Mouse (Mus musculus) left cerebral cortex, postnatal 25 days (tissue): ENCODE measurements around the gene Gm21060. TPM values are rescaled to one million over a fixed set of nuclear protein-coding genes. Genes with fewer than 3 reads are reported as not detected.
"Not testable (repeated sequence)": the region's sequence is repeated elsewhere in the genome, so short reads cannot be mapped to it uniquely, and the experiment has no call there.

Experiments used
- DNase-seq, 2 experiments: peaks; one replicate each; pipeline ENCODE4 v3.0.0; 2022; ENCODE audit warnings: low spot score in 2 of 2, mixed read lengths in 1 of 2
- intact Hi-C: fragments of 180-260 bp; cut with DNase I; formaldehyde crosslinking; loops from one replicate; pipeline ENCODE4 v1.15.1; 2025
- total RNA-seq, 2 experiments: library from RNA; stranded (reverse); gene quantifications; 2 replicates each; pipeline ENCODE4 v1.2.3; 2021

Gene Gm21060
- not detected for total RNA-seq

DNA sequence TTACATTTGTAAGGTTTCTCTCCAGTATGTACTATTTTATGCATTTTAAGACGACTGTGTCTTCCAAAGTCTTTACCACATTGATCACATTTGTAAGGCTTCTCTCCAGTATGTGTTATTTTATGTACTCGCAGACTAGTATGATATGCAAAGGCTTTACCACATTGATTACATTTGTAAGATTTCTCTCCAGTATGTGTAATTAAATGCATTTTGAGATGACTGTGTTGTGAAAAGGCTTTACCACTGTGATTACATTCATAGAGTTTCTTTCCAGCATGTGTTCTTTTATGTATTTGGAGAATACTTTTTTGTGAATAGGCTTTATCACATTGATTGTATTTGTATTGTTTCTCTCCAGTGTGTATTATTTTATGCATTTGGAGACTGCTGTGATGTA is at the start of gene Gm21060:
Gene Gm21060 (minus strand): TSS at position 101 of the 400 bp plus-strand sequence.
- no peak for DNase-seq
- intact Hi-C loops, result no loop called here

DNA sequence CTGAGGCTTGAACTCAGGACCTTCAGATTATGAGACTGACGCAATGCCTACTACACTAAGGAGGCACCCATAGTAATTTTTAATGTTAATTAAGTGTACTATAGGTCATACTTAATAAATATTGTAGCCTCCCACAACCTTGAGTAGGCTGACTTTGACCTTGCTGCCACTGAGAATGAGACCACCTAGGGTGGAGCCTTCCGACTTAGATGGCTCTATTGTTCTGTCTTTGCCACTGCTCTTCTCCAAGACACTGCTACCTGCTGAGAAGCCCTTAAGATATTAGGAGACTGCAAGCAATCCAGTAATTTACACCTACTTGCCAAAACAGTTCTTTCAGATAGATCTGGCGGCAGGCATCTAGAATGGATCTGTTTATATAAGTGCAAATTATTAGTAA is 24.0 kb upstream of the Gm21060 start:
- DNase-seq, intact Hi-C loops: not testable (repeated sequence)

DNA sequence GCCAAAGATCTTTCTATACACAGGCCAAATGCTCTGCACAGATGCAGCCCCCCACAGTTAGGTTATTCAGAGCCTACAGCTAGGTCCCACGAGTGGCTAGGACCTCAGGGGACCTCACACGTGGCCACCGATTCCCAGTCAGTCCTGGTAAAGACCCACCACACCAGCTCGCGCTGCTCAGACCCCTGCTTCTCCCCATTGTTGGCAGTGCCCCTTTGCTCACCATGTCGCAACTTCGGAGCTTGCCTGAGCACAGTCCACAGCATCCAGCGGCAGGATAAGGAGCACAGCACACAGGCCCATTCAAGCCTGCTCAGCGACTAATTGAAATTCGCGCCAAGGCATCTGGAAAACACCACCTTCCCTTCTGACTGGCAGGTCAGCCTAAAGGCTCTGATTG is 16.3 kb upstream of the Gm21060 start:
- DNase-seq, intact Hi-C loops: not testable (repeated sequence)

DNA sequence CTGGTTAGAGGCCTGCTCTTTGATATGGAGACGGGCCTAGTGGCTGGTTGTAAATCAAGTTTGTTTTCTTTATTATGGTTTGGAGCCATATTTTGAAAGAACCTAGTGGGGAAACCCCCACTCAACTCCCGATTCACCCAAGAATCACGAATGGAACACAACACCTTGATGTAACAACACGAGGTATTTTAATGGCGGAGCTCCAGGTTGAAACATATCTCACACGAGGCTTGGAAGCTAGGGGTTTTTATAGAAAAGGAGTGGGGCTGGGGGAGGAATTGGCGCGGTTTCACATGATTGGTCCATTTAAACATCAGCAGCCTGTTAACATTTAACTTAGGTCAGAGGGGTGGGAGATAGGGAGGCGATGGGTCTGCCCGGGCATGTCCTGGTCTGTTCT is 15.5 kb upstream of the Gm21060 start:
- intact Hi-C loops, result not testable (repeated sequence)

DNA sequence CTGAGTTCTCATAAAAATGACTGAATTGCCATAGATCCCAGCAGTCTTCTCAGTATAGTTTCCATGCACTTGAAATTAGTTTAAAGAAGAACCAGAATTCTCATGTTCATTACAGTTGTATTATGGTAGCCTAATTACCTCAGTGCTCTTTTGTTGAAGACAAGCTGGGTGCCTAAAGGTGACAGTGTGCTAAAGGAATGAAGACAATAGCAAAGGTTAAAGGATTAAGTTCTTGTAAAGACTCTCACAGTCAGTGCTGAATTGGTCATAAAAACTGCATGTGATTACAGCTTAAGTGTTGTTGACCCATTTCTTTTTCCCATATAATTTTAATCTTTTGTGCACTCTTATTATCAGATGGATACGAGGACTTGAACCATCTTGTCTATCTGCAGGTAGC is 11.2 kb upstream of the Gm21060 start:
- intact Hi-C loops, DNase-seq: not testable (repeated sequence)

More for the DNA sequence above, 15.5 kb upstream of the Gm21060 start:
- not testable (repeated sequence) for DNase-seq

DNA sequence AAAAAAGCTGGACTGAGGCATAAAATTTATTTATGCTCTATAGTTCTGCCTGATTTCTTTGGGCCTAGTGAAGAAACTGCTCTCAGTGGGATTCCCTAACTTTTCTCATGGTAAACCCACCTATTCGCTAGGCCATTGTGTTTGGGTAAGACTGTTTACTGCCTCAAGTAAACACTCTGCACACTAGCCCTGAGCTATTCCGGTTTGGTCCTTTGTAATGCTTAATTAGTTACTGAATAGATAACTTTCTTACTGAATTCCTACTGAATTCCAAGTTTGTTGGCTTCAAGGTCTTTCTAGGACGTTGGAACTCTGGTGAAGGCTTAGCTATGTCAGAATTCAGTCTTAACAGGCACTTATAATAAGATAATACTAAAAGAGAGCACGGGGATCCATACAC is 11.8 kb downstream of the Gm21060 start:
- intact Hi-C loops, result not testable (repeated sequence)

DNA sequence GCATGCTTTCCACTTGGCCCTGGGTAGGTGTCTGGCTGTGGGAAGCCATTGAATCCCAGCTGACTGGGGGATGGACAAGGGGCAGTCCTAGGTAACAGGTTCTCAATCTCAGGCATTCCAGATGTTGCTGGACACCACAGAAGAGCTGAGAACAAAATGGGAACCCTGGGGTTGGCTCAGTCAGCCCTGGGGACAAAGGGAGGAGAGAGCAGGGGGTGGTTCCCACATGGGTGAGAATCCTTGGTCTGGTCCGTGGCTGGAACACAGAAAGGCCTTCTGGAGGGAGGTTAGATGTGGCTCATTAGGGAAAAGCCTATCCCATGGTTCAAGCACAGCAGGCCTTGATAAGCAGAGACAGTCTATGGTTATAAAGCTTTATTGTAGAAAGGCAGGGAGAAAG is 13.3 kb downstream of the Gm21060 start:
- intact Hi-C loops, result no loop called here
- no peak for DNase-seq

More for the DNA sequence above, 11.8 kb downstream of the Gm21060 start:
- DNase-seq, result not testable (repeated sequence)

DNA sequence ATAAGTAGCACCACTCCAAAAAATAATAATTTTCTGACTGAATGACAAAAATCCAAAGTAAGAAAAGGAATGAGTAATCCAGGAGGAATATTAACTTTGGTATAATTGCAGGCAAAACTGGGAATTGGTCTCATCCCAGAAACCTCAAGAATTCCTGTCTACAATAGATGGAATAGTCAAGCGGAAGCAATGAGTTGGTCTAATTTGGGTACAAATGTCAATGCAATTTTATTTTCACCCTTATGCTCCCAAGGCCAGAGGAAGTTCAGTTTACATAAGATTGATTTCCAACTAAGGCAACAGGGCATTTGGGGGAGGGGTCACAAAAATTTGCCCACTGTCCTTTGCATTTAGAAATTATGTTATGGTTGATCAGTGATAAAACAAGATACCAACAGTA is 21.4 kb downstream of the Gm21060 start:
- intact Hi-C loops, result no loop called here
- DNase-seq, result no peak

DNA sequence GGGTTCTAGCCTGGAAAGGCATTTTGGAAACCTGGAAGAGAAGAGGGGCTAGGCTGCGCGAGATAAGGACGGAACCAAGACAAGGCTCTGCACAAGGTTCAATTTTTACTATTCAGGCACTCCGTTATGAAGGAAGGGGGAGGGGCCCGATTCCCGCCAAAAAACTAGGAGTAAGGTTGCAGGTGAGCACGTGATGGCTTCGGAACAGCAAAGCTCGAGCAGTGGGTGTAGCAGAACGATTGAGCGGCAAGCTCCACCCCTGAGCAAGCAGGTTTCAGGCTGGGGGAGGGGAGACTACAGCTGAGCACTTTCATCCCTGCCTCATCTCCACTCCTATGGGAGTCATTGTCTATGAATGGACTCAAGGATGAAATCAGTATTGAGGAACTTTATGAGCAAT is 27.7 kb downstream of the Gm21060 start:
- DNase-seq, intact Hi-C loops: not testable (repeated sequence)

DNA sequence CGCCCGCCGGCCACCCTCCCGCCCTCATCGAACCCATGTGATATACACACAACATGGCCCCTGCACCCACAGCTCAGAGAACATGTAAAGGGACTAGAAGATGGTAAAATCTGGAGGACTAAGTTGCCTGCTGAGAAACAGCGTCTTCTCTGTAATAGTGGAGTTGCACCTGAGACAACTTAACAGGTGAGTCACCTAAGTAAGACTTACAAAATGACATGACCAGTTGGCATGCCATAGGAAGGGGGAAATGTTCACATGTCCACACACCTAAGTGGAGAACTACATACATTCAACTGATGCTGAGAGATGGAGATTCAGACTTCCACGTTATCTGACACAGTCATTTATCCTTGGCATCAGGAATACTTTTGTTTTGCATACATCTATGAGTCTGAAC is 29.7 kb downstream of the Gm21060 start:
- no peak for DNase-seq
- intact Hi-C loops, result no loop called here

DNA sequence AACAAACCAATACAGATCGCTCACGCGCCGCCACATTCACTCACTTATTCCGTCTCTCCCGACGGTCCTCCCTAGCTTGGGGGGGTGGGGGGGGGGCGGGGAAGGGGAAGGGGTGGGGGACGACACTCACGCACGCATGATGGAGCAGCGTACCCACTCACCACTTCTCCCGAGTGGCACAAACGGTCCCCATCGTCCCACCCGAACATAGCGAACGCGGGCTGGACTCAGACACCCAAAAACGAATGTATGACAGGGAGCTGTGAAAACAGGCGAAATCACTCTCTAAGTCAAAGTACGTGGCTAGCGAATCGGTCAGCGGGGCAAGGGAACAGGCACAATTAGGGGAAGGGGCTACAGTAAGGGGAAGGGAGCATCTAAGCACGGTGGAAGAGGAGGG is 30.2 kb downstream of the Gm21060 start:
- intact Hi-C loops, result no loop called here
- DNase-seq, result peak; percentile 9 to 17

DNA sequence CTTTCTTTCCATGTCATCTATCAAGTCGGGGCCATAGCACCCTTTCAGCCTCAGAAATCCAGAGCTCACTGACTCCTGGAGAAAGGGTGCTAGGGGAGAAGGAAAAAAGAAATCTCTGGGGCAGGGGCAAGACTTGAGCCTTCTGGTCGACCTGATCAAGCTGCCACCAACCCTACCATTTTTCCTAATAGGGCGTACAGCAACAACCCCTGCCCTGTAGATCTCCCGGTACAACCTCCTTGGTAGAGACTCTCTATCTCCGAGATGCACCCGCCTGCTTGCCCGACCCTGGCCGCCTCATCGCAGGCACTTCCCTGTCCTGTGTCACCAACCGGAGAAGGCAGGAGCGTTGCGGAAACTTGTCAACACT is 30.6 kb downstream of the Gm21060 start:
- DNase-seq, result peak; percentile 9 to 17
- intact Hi-C loops, result no loop called here

DNA sequence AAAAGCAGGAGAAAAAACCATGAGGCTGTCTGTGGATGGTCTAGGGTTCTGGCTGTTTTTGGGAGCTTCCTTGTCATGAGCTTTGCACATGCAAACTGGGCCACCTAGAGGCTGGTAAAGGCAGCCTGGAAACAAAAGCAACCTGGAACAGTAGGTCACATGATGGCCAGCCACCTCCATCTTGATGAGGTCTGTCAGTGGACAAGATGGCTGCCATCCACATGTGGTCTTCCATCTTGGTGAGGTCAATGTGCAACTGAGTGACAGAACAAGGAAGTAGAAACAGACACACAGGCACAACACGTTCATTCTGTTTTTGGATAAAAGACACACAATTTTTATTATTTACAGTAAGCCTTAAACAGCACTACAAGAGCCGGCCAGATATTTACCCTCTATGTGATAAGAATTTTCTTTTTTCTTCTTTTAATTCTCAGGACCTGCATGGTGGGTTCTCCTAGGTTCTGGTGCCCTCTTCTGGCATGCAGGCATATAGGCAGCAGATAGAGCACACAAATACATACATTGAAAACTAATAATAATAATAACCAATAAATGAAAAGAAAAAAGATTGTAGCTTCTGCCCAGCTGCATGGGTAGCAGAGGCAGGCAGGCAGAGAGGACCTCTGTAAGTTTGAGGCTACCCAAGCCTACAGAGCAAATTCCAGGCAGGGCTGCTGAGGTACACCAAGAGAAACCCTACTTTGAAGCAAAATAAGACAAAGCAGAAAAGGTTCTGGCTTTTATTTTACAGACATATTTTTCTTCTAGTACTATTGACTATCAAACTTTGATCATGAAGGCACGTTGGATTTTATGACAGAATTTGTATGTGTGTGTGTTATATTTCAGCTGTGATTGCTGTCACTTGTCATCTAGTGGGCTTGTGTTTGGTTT is 31.3 kb downstream of the Gm21060 start:
- DNase-seq, result peak; percentile 64 to 68
- intact Hi-C loops, result loop anchor here (1.0 kb wide), 1 partner anchor 66 kb away; no protein-coding TSS in a partner anchor

DNA sequence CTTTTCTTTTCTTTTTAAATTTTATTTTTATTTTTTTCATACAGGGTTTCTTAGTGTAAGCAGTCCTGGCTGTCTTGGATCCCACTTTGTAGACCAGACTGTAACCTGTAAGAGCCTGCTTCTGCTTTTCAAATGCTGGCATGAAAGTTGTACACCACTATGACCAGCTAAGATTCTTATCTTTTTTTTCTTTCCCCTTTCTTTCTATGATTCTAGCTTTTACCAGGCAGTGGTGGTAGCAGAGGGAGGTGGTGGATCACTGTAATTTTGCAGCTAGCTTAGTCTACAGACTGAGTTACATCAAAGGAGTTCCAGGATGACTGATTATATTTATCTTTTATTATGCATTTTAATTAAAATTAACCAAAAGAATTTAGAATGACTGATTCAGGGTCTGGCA is 31.9 kb downstream of the Gm21060 start:
- no peak for DNase-seq
- intact Hi-C loops, result loop anchor here (1.0 kb wide), 1 partner anchor 66 kb away; no protein-coding TSS in a partner anchor

DNA sequence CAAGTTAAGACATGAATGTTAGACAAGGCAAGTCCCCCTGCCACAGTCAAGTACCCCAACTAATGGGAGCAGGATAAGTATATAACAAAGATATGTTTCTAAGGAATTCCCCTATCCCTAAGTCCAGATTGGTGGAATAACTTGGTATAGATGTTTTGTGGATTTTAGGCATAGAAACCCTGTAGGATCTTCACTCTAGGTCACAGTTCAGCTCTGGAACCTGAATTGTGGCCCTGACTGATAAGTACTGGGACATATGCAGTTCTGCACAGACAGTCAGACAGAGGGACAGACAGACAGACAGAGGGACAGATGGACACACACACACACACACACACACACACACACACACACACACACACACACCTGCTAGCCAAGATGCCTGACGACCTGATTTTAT is 32.6 kb downstream of the Gm21060 start:
- DNase-seq, result no peak
- intact Hi-C loops, result no loop called here

DNA sequence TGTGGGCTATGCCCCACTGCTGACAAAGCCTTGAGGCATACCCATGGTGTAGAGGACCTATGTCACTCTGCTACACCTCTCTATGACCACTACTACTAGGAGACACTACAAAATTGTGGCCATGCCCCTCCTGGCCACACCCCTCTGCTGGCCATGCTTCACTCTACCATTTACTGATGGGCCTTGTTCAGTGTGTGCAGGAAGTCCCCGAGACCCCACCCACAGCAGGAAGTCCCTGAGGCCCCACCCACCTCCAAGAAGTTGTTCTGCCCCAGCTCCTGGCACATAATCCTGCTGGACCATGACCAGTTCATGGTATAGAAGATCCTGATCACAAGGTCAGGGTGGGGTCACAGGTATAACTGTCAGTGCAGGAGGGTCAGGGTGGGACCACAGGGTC is 35.6 kb downstream of the Gm21060 start:
- intact Hi-C loops, result no loop called here
- no peak for DNase-seq

DNA sequence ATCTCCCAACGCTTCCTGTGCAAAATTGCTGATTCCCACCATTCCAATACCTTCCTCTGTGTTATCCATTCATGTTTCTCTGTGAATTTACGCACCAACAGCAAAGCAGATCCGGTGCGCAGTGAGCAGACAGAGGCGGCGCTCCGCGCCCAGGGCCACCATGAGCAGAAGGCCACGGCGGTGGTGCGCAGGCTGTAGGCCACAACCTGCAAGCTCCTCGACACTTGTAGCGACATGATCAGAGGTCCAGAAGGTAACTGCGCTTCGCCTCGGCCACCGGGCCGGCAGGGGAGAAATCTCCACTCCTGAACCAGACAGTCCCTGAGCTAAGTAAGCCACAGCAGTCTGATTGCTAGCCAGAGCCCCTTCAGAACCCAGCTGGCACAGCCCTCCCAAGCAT is 39.1 kb downstream of the Gm21060 start:
- intact Hi-C loops, result no loop called here
- DNase-seq, result no peak

DNA sequence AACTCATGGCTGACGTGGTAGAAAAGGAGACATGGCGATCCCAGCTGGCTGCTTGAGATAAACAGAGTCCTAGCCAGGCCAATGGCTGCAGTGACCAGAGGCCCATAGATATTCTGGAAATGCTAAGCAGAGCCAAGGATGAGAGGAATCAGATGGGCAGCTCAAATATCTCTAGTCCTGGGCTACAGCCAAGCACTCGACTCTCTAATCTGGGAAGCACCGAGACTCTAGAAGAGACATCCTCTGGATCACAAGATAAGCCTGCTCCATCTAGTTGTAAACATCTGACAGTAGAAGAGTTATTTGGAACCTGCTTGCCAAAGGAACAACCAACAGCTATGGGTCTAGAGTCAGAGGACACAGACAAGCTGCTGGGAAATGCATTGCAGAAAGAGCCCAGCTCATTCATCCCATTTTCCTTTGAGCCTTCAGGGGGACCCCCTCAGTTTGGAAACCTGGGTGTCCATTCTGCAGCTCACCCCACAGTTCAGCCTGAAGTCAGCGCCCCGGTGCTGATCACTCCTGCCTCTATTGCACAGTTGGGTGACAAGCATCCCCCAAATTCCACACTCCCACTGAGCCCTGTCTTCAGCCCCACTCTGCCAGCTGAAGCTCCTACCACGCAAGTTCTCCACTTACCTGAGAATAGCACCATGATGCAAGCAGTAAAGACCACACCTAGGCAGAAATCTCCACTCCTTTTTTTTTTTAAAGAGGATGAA is 40.5 kb downstream of the Gm21060 start:
- intact Hi-C loops, result no loop called here
- DNase-seq, result no peak

DNA sequence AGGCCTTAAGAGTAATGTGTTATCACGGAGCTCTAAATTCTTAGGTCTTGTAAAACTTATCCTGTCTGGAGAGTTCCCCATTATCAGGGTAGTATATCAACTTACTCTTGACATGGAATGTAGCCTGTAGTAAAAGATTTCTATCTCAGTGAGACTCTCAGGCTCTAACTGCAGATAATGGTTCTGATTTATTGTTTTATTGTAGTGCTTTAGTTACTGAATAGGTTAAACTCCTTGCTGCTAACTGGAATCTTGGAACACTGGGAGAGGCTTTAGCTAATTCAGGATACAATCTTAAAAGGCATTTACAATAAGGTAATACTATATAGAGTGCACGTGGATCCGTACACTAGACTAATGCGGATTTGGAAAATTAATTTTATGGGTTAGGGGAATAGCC is 49.5 kb downstream of the Gm21060 start:
- intact Hi-C loops, DNase-seq: not testable (repeated sequence)
